Mouse (Mus musculus) 3134 (cell line): ENCODE results near the gene Clybl.

Experiments used
- DNase-seq: peaks from one replicate; pipeline ENCODE4 v3.0.0-alpha.2; 2011; ENCODE audit warnings: low spot score; ENCODE audit not compliant: insufficient read length; ENCODE audit errors: extremely low read depth

The Clybl gene

GRCm38 (mm10) chr14:122382281-122382680 is 200.8 kb downstream of the Clybl start:
- DNase-seq = no peak

- DNase-seq = no peak
Measured at GRCm38 (mm10) chr14:122383931-122384330, 202.4 kb downstream of the Clybl start.

- no peak for DNase-seq
Measured at GRCm38 (mm10) chr14:122384447-122385237, 203.1 kb downstream of the Clybl start.

- no peak for DNase-seq
Measured at GRCm38 (mm10) chr14:122385238-122385534, 203.7 kb downstream of the Clybl start.

- DNase-seq = no peak
Measured at GRCm38 (mm10) chr14:122385758-122386157, 204.3 kb downstream of the Clybl start.

- no peak for DNase-seq
Measured at GRCm38 (mm10) chr14:122386281-122387130, 205.0 kb downstream of the Clybl start.

- DNase-seq = no peak
Measured at GRCm38 (mm10) chr14:122387781-122388180, 206.3 kb downstream of the Clybl start.

GRCm38 (mm10) chr14:122388431-122389031 is 207.0 kb downstream of the Clybl start:
- no peak for DNase-seq

- DNase-seq = no peak
Measured at GRCm38 (mm10) chr14:122389684-122390370, 208.3 kb downstream of the Clybl start.

- DNase-seq = no peak
Measured at GRCm38 (mm10) chr14:122390935-122391334, 209.4 kb downstream of the Clybl start.

GRCm38 (mm10) chr14:122393119-122393518 is 211.6 kb downstream of the Clybl start:
- no peak for DNase-seq

GRCm38 (mm10) chr14:122398676-122399075 is 217.2 kb downstream of the Clybl start:
- no peak for DNase-seq

- DNase-seq = no peak
Measured at GRCm38 (mm10) chr14:122399906-122400305, 218.4 kb downstream of the Clybl start.

GRCm38 (mm10) chr14:122401886-122402285 is 220.4 kb downstream of the Clybl start:
- DNase-seq = no peak

GRCm38 (mm10) chr14:122402716-122403258 is 221.3 kb downstream of the Clybl start:
- DNase-seq = no peak

- DNase-seq = no peak
Measured at GRCm38 (mm10) chr14:122403422-122403940, 222.0 kb downstream of the Clybl start.

- no peak for DNase-seq
Measured at GRCm38 (mm10) chr14:122404596-122405154, 223.2 kb downstream of the Clybl start.

- no peak for DNase-seq
Measured at GRCm38 (mm10) chr14:122405236-122405635, 223.7 kb downstream of the Clybl start.

GRCm38 (mm10) chr14:122405897-122406540 is 224.5 kb downstream of the Clybl start:
- DNase-seq = no peak
